Mouse (Mus musculus) stomach, embryonic 15.5 days (tissue): Measurements from ENCODE around the gene Trpm2. TPM values are rescaled to one million over a fixed set of nuclear protein-coding genes. Genes with fewer than 3 reads are reported as not detected.
"Not testable (repeated sequence)": the region's sequence is repeated elsewhere in the genome, so short reads cannot be mapped to it uniquely, and the experiment has no call there.

ENCODE experiments used
- ATAC-seq: fragments of 200-750 bp; cut with Nextera tagmentation; 2 replicates; pipeline ENCODE4 v1.8.0; 2017; ENCODE audit warnings: low read depth, moderate number of reproducible peaks, moderate TSS enrichment; ENCODE audit not compliant: insufficient read depth, low FRiP score
- H3K27ac ChIP-seq: fragments of 300-500 bp; sonication (generic); 2 replicates; pipeline ENCODE4 v1.5.1; 2015; ENCODE audit warnings: mild to moderate bottlenecking, inconsistent platforms
- H3K27me3 ChIP-seq: fragments of 300-500 bp; sonication (generic); replicated peaks from 2 replicates; pipeline ENCODE4 v1.6.1; 2015; ENCODE audit warnings: inconsistent platforms
- H3K36me3 ChIP-seq: fragments of 300-500 bp; sonication (generic); 2 replicates; pipeline ENCODE4 v1.6.1; 2015; ENCODE audit warnings: inconsistent platforms
- H3K4me1 ChIP-seq: fragments of 300-500 bp; sonication (generic); 2 replicates; pipeline ENCODE4 v1.6.1; 2015; ENCODE audit warnings: inconsistent platforms
- H3K4me2 ChIP-seq: fragments of 300-500 bp; sonication (generic); 2 replicates; pipeline ENCODE4 v1.6.1; 2015; ENCODE audit warnings: mild to moderate bottlenecking, inconsistent platforms
- H3K4me3 ChIP-seq: fragments of 300-500 bp; sonication (generic); replicated peaks from 2 replicates; pipeline ENCODE4 v1.5.1; 2015; ENCODE audit warnings: inconsistent platforms
- H3K9ac ChIP-seq: fragments of 300-500 bp; sonication (generic); 2 replicates; pipeline ENCODE4 v1.6.1; 2015; ENCODE audit warnings: inconsistent platforms
- H3K9me3 ChIP-seq: fragments of 300-500 bp; sonication (generic); 2 replicates; pipeline ENCODE4 v1.6.1; 2016; ENCODE audit warnings: inconsistent platforms
- WGBS: fragments of 180-500 bp; shearing (Covaris S2); methylation state at CpG from one replicate; pipeline ENCODE4 v1.1.7; 2015; 5-methylcytosine and 5-hydroxymethylcytosine counted together
- polyA plus RNA-seq: library from polyadenylated mRNA; unstranded; fragments of >200 nt; fragmentation: Nextera tagmentation; extraction: Ambion mirVana; gene quantifications from 2 replicates; pipeline ENCODE4 v1.2.1, GENCODE M21; 2015

Trpm2 gene
- polyA plus RNA-seq = 1.2 TPM in 2 replicates

- Histone ChIP-seq H3K27me3 (peaks cover 18% of the 10 kb centered on the region), H3K9me3 (no peaks in the 10 kb centered on the region), H3K4me3 (peak within 1 kb of the TSS; percentile 29), H3K4me2 (peak within 1 kb of the TSS; percentile 66), H3K9ac (no peak within 1 kb of the TSS), H3K36me3 (no peaks in the 10 kb centered on the region), H3K4me1 (peaks cover 8% of the 10 kb centered on the region; the same call in 1 of the 2 replicates), H3K27ac (no peak within 1 kb of the TSS)
- 81% methylated on average over 6 of the region's 6 CpGs for WGBS
- 0 out of 2 replicates have a peak, but pooled peaks have one; percentile 7 for ATAC-seq
Observed at GRCm38 (mm10) chr10:77970481-77970880, at the start of gene Trpm2. Gene Trpm2, minus strand, starts transcription at chr10:77970563.

- H3K4me3 ChIP-seq, H3K9ac ChIP-seq, H3K27ac ChIP-seq, H3K36me3 ChIP-seq, H3K4me2 ChIP-seq, H3K27me3 ChIP-seq, H3K9me3 ChIP-seq, H3K4me1 ChIP-seq, ATAC-seq: not testable (repeated sequence)
- WGBS = 93% methylated on average over 7 of the region's 11 CpGs
Observed at GRCm38 (mm10) chr10:78019984-78020383, 49.6 kb upstream of the Trpm2 start.

- Histone ChIP-seq H3K9me3 (no peaks in the 10 kb centered on the region), H3K36me3 (no peaks in the 10 kb centered on the region), H3K27me3 (no peaks in the 10 kb centered on the region), H3K27ac (no peak overlapping the region), H3K9ac (no peak overlapping the region), H3K4me1 (peaks cover 3% of the 10 kb centered on the region; the same call in 1 of the 2 replicates), H3K4me2 (no peak overlapping the region), H3K4me3 (no peak overlapping the region)
- WGBS = 74% methylated on average over 4 of the region's 4 CpGs
- 0 out of 2 replicates have a peak, but pooled peaks have one; percentile 35 for ATAC-seq
Observed at GRCm38 (mm10) chr10:78019291-78019690, 48.9 kb upstream of the Trpm2 start.

GRCm38 (mm10) chr10:78018797-78019203 is 48.4 kb upstream of the Trpm2 start:
- Histone ChIP-seq H3K9ac (no peak overlapping the region), H3K4me1 (peaks cover 3% of the 10 kb centered on the region; the same call in 1 of the 2 replicates), H3K4me3 (peak overlapping the region; percentile 21), H3K27ac (no peak overlapping the region), H3K27me3 (no peaks in the 10 kb centered on the region), H3K4me2 (peak overlapping the region; percentile 52), H3K36me3 (no peaks in the 10 kb centered on the region), H3K9me3 (no peaks in the 10 kb centered on the region)
- WGBS = 20% methylated on average over 19 of the region's 19 CpGs
- ATAC-seq = peak; percentile 77

- WGBS = 55% methylated on average over 5 of the region's 5 CpGs
- H3K4me1 ChIP-seq = peaks cover 3% of the 10 kb centered on the region; the same call in 1 of the 2 replicates
- no peak overlapping the region for H3K4me2 ChIP-seq
- H3K27ac ChIP-seq = no peak overlapping the region
- no peak for ATAC-seq
- H3K9me3 ChIP-seq = no peaks in the 10 kb centered on the region
- H3K4me3 ChIP-seq = no peak overlapping the region
- H3K36me3 ChIP-seq = no peaks in the 10 kb centered on the region
- H3K27me3 ChIP-seq = no peaks in the 10 kb centered on the region
- no peak overlapping the region for H3K9ac ChIP-seq
Observed at GRCm38 (mm10) chr10:78016366-78016765, 46.0 kb upstream of the Trpm2 start.

- Histone ChIP-seq H3K27ac (no peak overlapping the region), H3K4me2 (no peak overlapping the region), H3K36me3 (no peaks in the 10 kb centered on the region), H3K4me1 (peaks cover 4% of the 10 kb centered on the region; the same call in 1 of the 2 replicates), H3K9me3 (no peaks in the 10 kb centered on the region), H3K4me3 (no peak overlapping the region), H3K27me3 (no peaks in the 10 kb centered on the region), H3K9ac (no peak overlapping the region)
- no peak for ATAC-seq
- 78% methylated on average over 1 of the region's 1 CpGs for WGBS
Observed at GRCm38 (mm10) chr10:78015489-78015888, 45.1 kb upstream of the Trpm2 start.

GRCm38 (mm10) chr10:78012661-78013495 is 42.5 kb upstream of the Trpm2 start:
- no peak for ATAC-seq
- Histone ChIP-seq H3K4me3 (no peak overlapping the region), H3K9me3 (no peaks in the 10 kb centered on the region), H3K36me3 (no peaks in the 10 kb centered on the region), H3K4me2 (no peak overlapping the region), H3K27me3 (no peaks in the 10 kb centered on the region), H3K9ac (no peak overlapping the region), H3K27ac (no peak overlapping the region), H3K4me1 (peaks cover 14% of the 10 kb centered on the region)
- WGBS = 88% methylated on average over 18 of the region's 18 CpGs

- not testable (repeated sequence) for ATAC-seq
Observed at GRCm38 (mm10) chr10:78011116-78011515, 40.8 kb upstream of the Trpm2 start.

GRCm38 (mm10) chr10:78010335-78010734 is 40.0 kb upstream of the Trpm2 start:
- H3K9me3 ChIP-seq = no peaks in the 10 kb centered on the region
- H3K27ac ChIP-seq = no peak overlapping the region; the same call in 1 of the 2 replicates
- H3K4me1 ChIP-seq = peaks cover 34% of the 10 kb centered on the region
- no peak for ATAC-seq
- H3K9ac ChIP-seq = 0 out of 2 replicates have a peak overlapping the region, but pooled peaks have one; percentile 6
- no peaks in the 10 kb centered on the region for H3K27me3 ChIP-seq
- peak overlapping the region; percentile 74 for H3K4me2 ChIP-seq
- H3K4me3 ChIP-seq = peak overlapping the region; percentile 23; the same call in 1 of the 2 replicates
- no peaks in the 10 kb centered on the region for H3K36me3 ChIP-seq
- 13% methylated on average over 10 of the region's 10 CpGs for WGBS

More at GRCm38 (mm10) chr10:78011116-78011515, 40.8 kb upstream of the Trpm2 start:
- H3K9me3 ChIP-seq, H3K36me3 ChIP-seq, H3K27ac ChIP-seq, H3K27me3 ChIP-seq, H3K4me2 ChIP-seq, H3K9ac ChIP-seq, H3K4me3 ChIP-seq: not testable (repeated sequence)
- H3K4me1 ChIP-seq = peaks cover 29% of the 10 kb centered on the region
- 93% methylated on average over 5 of the region's 5 CpGs for WGBS

- Histone ChIP-seq H3K9ac (peak within 1 kb of the TSS; percentile 87), H3K4me2 (peak within 1 kb of the TSS; percentile 74), H3K4me1 (peaks cover 34% of the 10 kb centered on the region), H3K9me3 (no peaks in the 10 kb centered on the region), H3K36me3 (no peaks in the 10 kb centered on the region), H3K4me3 (peak within 1 kb of the TSS; percentile 90), H3K27me3 (no peaks in the 10 kb centered on the region), H3K27ac (peak within 1 kb of the TSS; percentile 100)
- WGBS = 0% methylated on average over 9 of the region's 9 CpGs
- no peak for ATAC-seq
Observed at GRCm38 (mm10) chr10:78009945-78010293, 39.6 kb upstream of the Trpm2 start, which contains the start of gene Pfkl. Gene Pfkl, minus strand, starts transcription at chr10:78010083.

GRCm38 (mm10) chr10:78009184-78009944 is 39.0 kb upstream of the Trpm2 start:
- Histone ChIP-seq H3K4me3 (peak overlapping the region; percentile 90), H3K4me1 (peaks cover 34% of the 10 kb centered on the region), H3K9ac (peak overlapping the region; percentile 87), H3K27me3 (no peaks in the 10 kb centered on the region), H3K4me2 (peak overlapping the region; percentile 74), H3K36me3 (no peaks in the 10 kb centered on the region), H3K9me3 (no peaks in the 10 kb centered on the region), H3K27ac (peak overlapping the region; percentile 100)
- peak; percentile 94 for ATAC-seq
- WGBS = under 1% methylated on average over 58 of the region's 59 CpGs
